Mouse (Mus musculus): ENCODE data around the gene Dnmt3l. TPM values are rescaled to one million over a fixed set of nuclear protein-coding genes. Genes with fewer than 3 reads are reported as not detected.

Gene Dnmt3l
- polyA plus RNA-seq, 1 experiment from 2014 or later = 0.36 TPM

- DNase-seq (ENCODE audit: low spot score) = no peak
- no peaks in the 10 kb centered on the region for H3K36me3 ChIP-seq (ENCODE audit: insufficient read depth, low read length)
- ATAC-seq = no peak
- H3K4me3 ChIP-seq (ENCODE audit: low read depth, low read length) = no peak overlapping the region
- TF ChIP-seq EP300 (IDR thresholded peaks at IDR 0.05) (no peak), CTCF (IDR thresholded peaks at IDR 0.05) (no peak)
- no peaks in the 10 kb centered on the region for H3K9me3 ChIP-seq (ENCODE audit: low read length)
- no peaks in the 10 kb centered on the region for H3K4me1 ChIP-seq (ENCODE audit: insufficient read depth, low read depth, low read length)
- no peak overlapping the region for H3K4me2 ChIP-seq (replicated peaks; ENCODE audit: low read depth, low read length)
- 67% methylated on average over 4 of the region's 4 CpGs for WGBS
- H3K27me3 ChIP-seq (replicated peaks; ENCODE audit: insufficient read depth, low read length) = no peaks in the 10 kb centered on the region
- H3K27ac ChIP-seq (ENCODE audit: low read length) = no peak overlapping the region
- H3K9ac ChIP-seq (replicated peaks; ENCODE audit: low read depth) = no peak overlapping the region
Measured at GRCm38 (mm10) chr10:78074151-78074550, 32.4 kb downstream of the Dnmt3l start.

- WGBS = 60% methylated on average over 11 of the region's 11 CpGs
- no peak overlapping the region for H3K27ac ChIP-seq (ENCODE audit: low read length)
- no peaks in the 10 kb centered on the region for H3K4me1 ChIP-seq (ENCODE audit: insufficient read depth, low read depth, low read length)
- no peaks in the 10 kb centered on the region for H3K9me3 ChIP-seq (ENCODE audit: low read length)
- H3K36me3 ChIP-seq (ENCODE audit: insufficient read depth, low read length) = no peaks in the 10 kb centered on the region
- no peak overlapping the region for H3K4me3 ChIP-seq (ENCODE audit: low read depth, low read length)
- H3K4me2 ChIP-seq (replicated peaks; ENCODE audit: low read depth, low read length) = no peak overlapping the region
- DNase-seq (ENCODE audit: low spot score) (no peak), ATAC-seq (no peak)
- no peaks in the 10 kb centered on the region for H3K27me3 ChIP-seq (replicated peaks; ENCODE audit: insufficient read depth, low read length)
- TF ChIP-seq EP300 (IDR thresholded peaks at IDR 0.05) = no peak
- no peak overlapping the region for H3K9ac ChIP-seq (replicated peaks; ENCODE audit: low read depth)
Measured at GRCm38 (mm10) chr10:78074977-78075376, 33.2 kb downstream of the Dnmt3l start.

- H3K9me3 ChIP-seq (ENCODE audit: low read length) = no peaks in the 10 kb centered on the region
- 77% methylated on average over 9 of the region's 9 CpGs for WGBS
- no peak for ATAC-seq
- H3K4me2 ChIP-seq (replicated peaks; ENCODE audit: low read depth, low read length) = no peak overlapping the region
- no peak overlapping the region for H3K9ac ChIP-seq (replicated peaks; ENCODE audit: low read depth)
- H3K36me3 ChIP-seq (ENCODE audit: insufficient read depth, low read length) = no peaks in the 10 kb centered on the region
- H3K4me1 ChIP-seq (ENCODE audit: insufficient read depth, low read depth, low read length) = no peaks in the 10 kb centered on the region
- no peak overlapping the region for H3K4me3 ChIP-seq (ENCODE audit: low read depth, low read length)
- TF ChIP-seq EP300 (IDR thresholded peaks at IDR 0.05) (no peak), CTCF (IDR thresholded peaks at IDR 0.05) (no peak)
- H3K27me3 ChIP-seq (replicated peaks; ENCODE audit: insufficient read depth, low read length) = no peaks in the 10 kb centered on the region
- H3K27ac ChIP-seq (ENCODE audit: low read length) = no peak overlapping the region
- DNase-seq (ENCODE audit: low spot score) = no peak
Measured at GRCm38 (mm10) chr10:78077862-78078261, 36.1 kb downstream of the Dnmt3l start.

- H3K36me3 ChIP-seq (ENCODE audit: insufficient read depth, low read length) = no peaks in the 10 kb centered on the region
- no peak for DNase-seq (ENCODE audit: low spot score)
- H3K4me2 ChIP-seq (replicated peaks; ENCODE audit: low read depth, low read length) = no peak overlapping the region
- no peak overlapping the region for H3K9ac ChIP-seq (replicated peaks; ENCODE audit: low read depth)
- no peak overlapping the region for H3K4me3 ChIP-seq (ENCODE audit: low read depth, low read length)
- WGBS = 63% methylated on average over 5 of the region's 5 CpGs
- TF ChIP-seq EP300 (IDR thresholded peaks at IDR 0.05) = no peak
- TF ChIP-seq CTCF (IDR thresholded peaks at IDR 0.05) = no peak
- no peak overlapping the region for H3K27ac ChIP-seq (ENCODE audit: low read length)
- H3K27me3 ChIP-seq (replicated peaks; ENCODE audit: insufficient read depth, low read length) = no peaks in the 10 kb centered on the region
- no peak for ATAC-seq
- no peaks in the 10 kb centered on the region for H3K9me3 ChIP-seq (ENCODE audit: low read length)
- no peaks in the 10 kb centered on the region for H3K4me1 ChIP-seq (ENCODE audit: insufficient read depth, low read depth, low read length)
Measured at GRCm38 (mm10) chr10:78078276-78078675, 36.5 kb downstream of the Dnmt3l start.

- 54% methylated on average over 4 of the region's 4 CpGs for WGBS
- peak; percentile 56 for DNase-seq (ENCODE audit: low spot score)
- peak; percentile 79 for ATAC-seq
- TF ChIP-seq CTCF (IDR thresholded peaks at IDR 0.05) (no peak), EP300 (IDR thresholded peaks at IDR 0.05) (no peak)
- Histone ChIP-seq H3K4me1 (ENCODE audit: insufficient read depth, low read depth, low read length) (no peaks in the 10 kb centered on the region), H3K27me3 (replicated peaks; ENCODE audit: insufficient read depth, low read length) (no peaks in the 10 kb centered on the region), H3K27ac (ENCODE audit: low read length) (no peak overlapping the region), H3K9me3 (ENCODE audit: low read length) (no peaks in the 10 kb centered on the region), H3K36me3 (ENCODE audit: insufficient read depth, low read length) (no peaks in the 10 kb centered on the region), H3K4me2 (replicated peaks; ENCODE audit: low read depth, low read length) (no peak overlapping the region), H3K9ac (replicated peaks; ENCODE audit: low read depth) (no peak overlapping the region), H3K4me3 (ENCODE audit: low read depth, low read length) (no peak overlapping the region)
Measured at GRCm38 (mm10) chr10:78079955-78080591, 38.3 kb downstream of the Dnmt3l start.

GRCm38 (mm10) chr10:78084073-78084472, 42.3 kb downstream of the Dnmt3l start:
- no peak for TF ChIP-seq EP300 (IDR thresholded peaks at IDR 0.05)
- TF ChIP-seq CTCF (IDR thresholded peaks at IDR 0.05) = no peak
- Histone ChIP-seq H3K4me2 (replicated peaks; ENCODE audit: low read depth, low read length) (no peak overlapping the region), H3K27ac (ENCODE audit: low read length) (no peak overlapping the region), H3K4me1 (ENCODE audit: insufficient read depth, low read depth, low read length) (no peaks in the 10 kb centered on the region), H3K4me3 (ENCODE audit: low read depth, low read length) (no peak overlapping the region), H3K36me3 (ENCODE audit: insufficient read depth, low read length) (no peaks in the 10 kb centered on the region), H3K9ac (replicated peaks; ENCODE audit: low read depth) (no peak overlapping the region), H3K27me3 (replicated peaks; ENCODE audit: insufficient read depth, low read length) (no peaks in the 10 kb centered on the region), H3K9me3 (ENCODE audit: low read length) (no peaks in the 10 kb centered on the region)
- DNase-seq (ENCODE audit: low spot score) (no peak), ATAC-seq (no peak)
- WGBS = 38% methylated on average over 1 of the region's 1 CpGs

- no peak for ATAC-seq
- no peaks in the 10 kb centered on the region for H3K9me3 ChIP-seq (ENCODE audit: low read length)
- H3K4me3 ChIP-seq (ENCODE audit: low read depth, low read length) = no peak overlapping the region
- no peak for DNase-seq (ENCODE audit: low spot score)
- no peak overlapping the region for H3K4me2 ChIP-seq (replicated peaks; ENCODE audit: low read depth, low read length)
- 86% methylated on average over 6 of the region's 6 CpGs for WGBS
- no peaks in the 10 kb centered on the region for H3K27me3 ChIP-seq (replicated peaks; ENCODE audit: insufficient read depth, low read length)
- H3K27ac ChIP-seq (ENCODE audit: low read length) = no peak overlapping the region
- no peak overlapping the region for H3K9ac ChIP-seq (replicated peaks; ENCODE audit: low read depth)
- no peaks in the 10 kb centered on the region for H3K36me3 ChIP-seq (ENCODE audit: insufficient read depth, low read length)
- H3K4me1 ChIP-seq (ENCODE audit: insufficient read depth, low read depth, low read length) = no peaks in the 10 kb centered on the region
- TF ChIP-seq CTCF (IDR thresholded peaks at IDR 0.05) (no peak), EP300 (IDR thresholded peaks at IDR 0.05) (no peak)
Measured at GRCm38 (mm10) chr10:78085711-78086110, 44.0 kb downstream of the Dnmt3l start.
